ENCODE assay signal across 9 mouse cellular contexts in genomic region chr3:107379422-107379821, GRCm38 (mm10). TPM values are rescaled to one million over a fixed set of nuclear protein-coding genes. Genes with fewer than 3 reads are reported as not detected.
DNase-seq lines count a peak whose midpoint lies in the region; ATAC-seq lines count a peak whose summit lies in the region.
"Had no signal": no experiment of that assay in that cellular context is flagged by ENCODE, and none has a peak within 500 bp of the region (broad histone marks: within the 10 kb centered on the region; RNA-seq: fewer than 3 reads in every experiment).

No protein-coding gene starts in this region.

- H3K27me3 ChIP-seq in hindbrain, embryonic 16.5 days (replicated peaks; ENCODE audit: control insufficient read depth, insufficient read depth, low read length), result no peaks in the 10 kb centered on the region; the same call in 1 of the 2 replicates
- H3K27me3 ChIP-seq in liver, embryonic 13.5 days, result no peaks in the 10 kb centered on the region
- H3K27me3 ChIP-seq: hindbrain, embryonic 15.5 days had no signal

- no peak overlapping the region for H3K4me3 ChIP-seq in hindbrain, embryonic 16.5 days (ENCODE audit: low read length)
- no peak overlapping the region for H3K4me3 ChIP-seq in liver, embryonic 13.5 days (replicated peaks)
- H3K4me3 ChIP-seq: hindbrain, embryonic 15.5 days had no signal

- no peak overlapping the region for H3K9ac ChIP-seq in hindbrain, embryonic 16.5 days (ENCODE audit: low read depth, low read length)
- H3K9ac ChIP-seq in liver, embryonic 13.5 days, result no peak overlapping the region
- H3K9ac ChIP-seq: hindbrain, embryonic 15.5 days had no signal

- peak; percentile 41; the same call in 1 of the 2 replicates for ATAC-seq in hindbrain, embryonic 16.5 days
- ATAC-seq in liver, embryonic 13.5 days (ENCODE audit: low read depth), result no peak

- H3K27ac ChIP-seq in hindbrain, embryonic 16.5 days (ENCODE audit: low read depth, low read length), result no peak overlapping the region
- no peak overlapping the region for H3K27ac ChIP-seq in liver, embryonic 13.5 days
- H3K27ac ChIP-seq: hindbrain, embryonic 15.5 days had no signal

- no peaks in the 10 kb centered on the region for H3K36me3 ChIP-seq in hindbrain, embryonic 16.5 days (ENCODE audit: control insufficient read depth, insufficient read depth, low read length)
- H3K36me3 ChIP-seq in liver, embryonic 13.5 days, result no peaks in the 10 kb centered on the region
- H3K36me3 ChIP-seq: hindbrain, embryonic 15.5 days had no signal

- WGBS in hindbrain, embryonic 16.5 days, result 6% methylated on average over 4 of the region's 4 CpGs
- WGBS in liver, embryonic 13.5 days (ENCODE audit: insufficient replicate concordance), result 2% methylated on average over 4 of the region's 4 CpGs

- H3K4me1 ChIP-seq in hindbrain, embryonic 16.5 days (ENCODE audit: control insufficient read depth, insufficient read depth, low read depth, low read length), result peaks cover 6% of the 10 kb centered on the region; the same call in 1 of the 2 replicates
- no peaks in the 10 kb centered on the region for H3K4me1 ChIP-seq in liver, embryonic 13.5 days (replicated peaks)

- DNase-seq in 3T3-L1 (ENCODE audit: low read depth, low spot score), result peak; percentile 57
- peak; percentile 88 for DNase-seq in ES-CJ7 (ENCODE audit: low read depth, low spot score)
- peak; percentile 53 for DNase-seq in c-Kit-positive CD71-positive TER-119-negative erythroid progenitor cells, embryonic 14.5 days (ENCODE audit: low read depth)
- peak; percentile 72 for DNase-seq in forelimb bud, embryonic 11.5 days (ENCODE audit: low read depth, low spot score)
- peak; percentile 42 for DNase-seq in liver, embryonic 13.5 days
- DNase-seq in ovary, postnatal 36 days (ENCODE audit: low spot score), result peak; percentile 48
- DNase-seq in thymus, postnatal 36 days, result peak; percentile 38 to 53

- no peaks in the 10 kb centered on the region for H3K9me3 ChIP-seq in hindbrain, embryonic 16.5 days (ENCODE audit: control insufficient read depth, low read length)
- H3K9me3 ChIP-seq in liver, embryonic 13.5 days (replicated peaks), result no peaks in the 10 kb centered on the region
- H3K9me3 ChIP-seq: hindbrain, embryonic 15.5 days had no signal

- no peak overlapping the region for H3K4me2 ChIP-seq in hindbrain, embryonic 16.5 days (ENCODE audit: low read length)
- H3K4me2 ChIP-seq in liver, embryonic 13.5 days, result no peak overlapping the region
- H3K4me2 ChIP-seq: hindbrain, embryonic 15.5 days had no signal

RNA-seq across cellular contexts. Expression of gene Rbm15, which starts 45.9 kb away (rescaled TPM):
- 5.3 and 6.5 TPM in 2 replicates for polyA plus RNA-seq in hindbrain, embryonic 16.5 days (2015; fragmentation: Nextera tagmentation; extraction: Ambion mirVana)
- polyA plus RNA-seq in liver, embryonic 13.5 days (2015; fragmentation: Nextera tagmentation; extraction: Ambion mirVana), result 9.6 and 11.9 TPM in 2 replicates
